Mouse (Mus musculus) lung, postnatal 0 days (tissue): ENCODE data around the gene Cerk.

Experiments
- CTCF ChIP-seq: IDR thresholded peaks from 2 replicates; pipeline ENCODE4 v1.5.1; 2016; ENCODE audit warnings: antibody characterized with exemption, mild to moderate bottlenecking
- EP300 ChIP-seq: IDR thresholded peaks from 2 replicates; pipeline ENCODE4 v1.6.1; 2016; ENCODE audit warnings: antibody characterized with exemption, mild to moderate bottlenecking, control low read depth

DNA sequence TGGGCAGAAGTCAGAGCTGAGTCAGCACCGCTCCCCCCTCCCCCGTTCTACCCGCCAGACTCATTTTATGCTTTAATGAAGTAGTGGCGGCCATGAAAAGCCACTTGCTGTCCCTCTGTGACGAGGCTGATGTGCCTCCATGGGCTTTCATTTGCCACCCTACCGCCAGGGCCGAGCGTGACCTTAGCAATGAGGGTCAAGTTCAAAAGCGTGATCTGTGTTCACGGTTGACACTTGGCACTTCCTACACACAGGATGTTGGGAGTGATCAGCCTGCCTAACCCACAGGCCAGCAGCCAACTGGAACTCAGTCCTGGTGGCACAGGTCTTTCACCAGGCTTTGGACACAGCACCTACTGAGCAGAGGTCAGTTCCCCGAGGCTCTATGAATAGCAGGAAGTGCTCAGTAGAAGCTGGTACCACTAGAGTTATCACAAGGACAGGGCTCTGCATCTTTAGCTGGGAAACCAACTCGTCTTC is 32.4 kb downstream of the Cerk start:
- TF ChIP-seq CTCF (no peak), EP300 (no peak)
